Mouse (Mus musculus) G1E (cell line): Measurements from ENCODE around the gene Hoxa9.

ENCODE experiments used
- CTCF ChIP-seq: IDR thresholded peaks from 2 replicates; pipeline ENCODE4 v1.5.1; 2012; ENCODE audit warnings: low read depth, low read length, inconsistent platforms, mixed read lengths
- GATA1 ChIP-seq: IDR thresholded peaks from 2 replicates; pipeline ENCODE4 v1.6.1; 2012; ENCODE audit warnings: borderline replicate concordance, low read length, inconsistent platforms, mixed read lengths
- TAL1 ChIP-seq: conservative IDR thresholded peaks from 2 replicates; pipeline ENCODE4 v1.6.1; 2012; ENCODE audit warnings: low read depth, low read length, inconsistent platforms, mixed read lengths

DNA sequence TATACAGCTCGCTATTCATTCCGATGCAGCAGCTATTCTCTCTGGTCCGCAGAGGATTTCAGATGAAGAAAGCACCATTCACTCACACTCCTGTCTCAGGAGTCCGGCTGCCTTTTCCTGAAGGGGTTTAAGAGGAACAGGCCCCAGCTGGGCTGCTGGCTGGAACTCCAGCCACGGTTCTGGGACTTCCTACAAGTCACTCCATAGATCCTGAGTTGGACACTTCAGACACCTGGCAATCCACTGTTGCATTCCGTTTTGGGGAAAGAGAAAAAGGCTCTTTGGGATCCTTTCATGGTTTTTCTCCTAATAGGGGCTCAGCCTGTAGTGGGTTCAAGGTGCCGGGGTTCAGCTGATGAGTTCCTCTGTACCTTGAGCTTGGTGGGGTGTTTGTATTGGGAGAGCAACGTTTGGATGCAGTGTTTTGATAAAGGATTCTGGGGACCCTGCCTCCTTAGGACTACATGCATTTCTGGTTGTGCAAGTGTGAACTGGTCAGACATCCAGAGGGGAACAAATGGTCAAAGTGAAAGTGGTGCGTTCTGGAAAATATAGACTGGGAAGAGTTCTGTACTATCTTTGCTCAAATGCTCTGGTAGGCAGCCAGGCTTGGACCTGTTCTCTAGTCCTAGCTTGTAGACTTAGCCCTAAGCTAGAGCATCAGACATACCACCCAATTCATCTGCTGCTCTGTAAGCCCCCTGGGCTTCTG lies 31.0 kb upstream of the Hoxa9 start:
- TF ChIP-seq CTCF, result no peak
- no peak for TF ChIP-seq GATA1
- no peak for TF ChIP-seq TAL1
